Mouse (Mus musculus) embryonic facial prominence, embryonic 14.5 days (tissue): ENCODE measurements around the gene Timm29. TPM values are rescaled to one million over a fixed set of nuclear protein-coding genes. Genes with fewer than 3 reads are reported as not detected.

ENCODE experiments used
- ATAC-seq: fragments of 200-750 bp; cut with Nextera tagmentation; 2 replicates; pipeline ENCODE4 v1.8.0; 2017; ENCODE audit warnings: low read depth, moderate number of reproducible peaks, moderate TSS enrichment
- DNase-seq: peaks from one replicate; pipeline ENCODE4 v3.0.0-alpha.2; 2015; ENCODE audit warnings: low spot score
- H3K27ac ChIP-seq: fragments of 300-500 bp; sonication (generic); replicated peaks from 2 replicates; pipeline ENCODE4 v1.5.1; 2014; ENCODE audit warnings: low read depth, mild to moderate bottlenecking, low read length, moderate library complexity
- H3K27me3 ChIP-seq: fragments of 300-500 bp; sonication (generic); replicated peaks from 2 replicates; pipeline ENCODE4 v1.6.1; 2014; ENCODE audit warnings: low read length; ENCODE audit not compliant: control insufficient read depth, insufficient read depth
- H3K36me3 ChIP-seq: fragments of 300-500 bp; sonication (generic); 2 replicates; pipeline ENCODE4 v1.6.1; 2014; ENCODE audit warnings: low read length, mixed read lengths; ENCODE audit not compliant: control insufficient read depth, insufficient read depth
- H3K4me1 ChIP-seq: fragments of 300-500 bp; sonication (generic); 2 replicates; pipeline ENCODE4 v1.6.1; 2014; ENCODE audit warnings: antibody characterized with exemption, low read length; ENCODE audit not compliant: control insufficient read depth, insufficient read depth
- H3K4me2 ChIP-seq: fragments of 300-500 bp; sonication (generic); 2 replicates; pipeline ENCODE4 v1.6.1; 2014; ENCODE audit warnings: low read depth, mild to moderate bottlenecking, low read length, moderate library complexity, mixed read lengths
- H3K4me3 ChIP-seq: fragments of 300-500 bp; sonication (generic); 2 replicates; pipeline ENCODE4 v1.5.1; 2014; ENCODE audit warnings: low read depth, mild to moderate bottlenecking, low read length
- H3K9ac ChIP-seq: fragments of 300-500 bp; sonication (generic); 2 replicates; pipeline ENCODE4 v1.6.1; 2014; ENCODE audit warnings: low read depth, mild to moderate bottlenecking, low read length, moderate library complexity, mixed read lengths
- H3K9me3 ChIP-seq: fragments of 300-500 bp; sonication (generic); 2 replicates; pipeline ENCODE4 v1.6.1; 2016; ENCODE audit warnings: low read length; ENCODE audit not compliant: control insufficient read depth
- WGBS: fragments of 180-500 bp; shearing (Covaris S2); extraction: QIAGEN DNeasy Blood & Tissue Kit; methylation state at CpG from one replicate; pipeline ENCODE4 v1.1.7; 2014; 5-methylcytosine and 5-hydroxymethylcytosine counted together
- polyA plus RNA-seq: library from polyadenylated mRNA; unstranded; fragments of >200 nt; fragmentation: Nextera tagmentation; extraction: Ambion mirVana; gene quantifications from 2 replicates; pipeline ENCODE4 v1.2.1, GENCODE M21; 2014

Timm29 gene
- polyA plus RNA-seq, 1 experiment from 2014 or later, result 41.5 TPM

GRCm38 (mm10) chr9:21601073-21601472 lies 8.6 kb downstream of the Timm29 start:
- Histone ChIP-seq H3K4me1 (no peaks in the 10 kb centered on the region), H3K4me3 (no peak overlapping the region), H3K27ac (no peak overlapping the region), H3K36me3 (peaks cover 4% of the 10 kb centered on the region; the same call in 1 of the 2 replicates), H3K9me3 (no peaks in the 10 kb centered on the region), H3K27me3 (no peaks in the 10 kb centered on the region), H3K9ac (no peak overlapping the region), H3K4me2 (no peak overlapping the region)
- DNase-seq (no peak), ATAC-seq (no peak)
- 85% methylated on average over 2 of the region's 2 CpGs for WGBS

GRCm38 (mm10) chr9:21601722-21602399 lies 9.3 kb downstream of the Timm29 start:
- no peak overlapping the region for H3K9ac ChIP-seq

GRCm38 (mm10) chr9:21604119-21604518 lies 11.6 kb downstream of the Timm29 start:
- H3K4me1 ChIP-seq, result no peaks in the 10 kb centered on the region
- no peaks in the 10 kb centered on the region for H3K9me3 ChIP-seq
- no peak overlapping the region for H3K27ac ChIP-seq
- no peaks in the 10 kb centered on the region for H3K27me3 ChIP-seq
- no peaks in the 10 kb centered on the region for H3K36me3 ChIP-seq
- 73% methylated on average over 5 of the region's 5 CpGs for WGBS
- ATAC-seq (no peak), DNase-seq (no peak)
- H3K4me3 ChIP-seq, result no peak overlapping the region
- no peak overlapping the region for H3K4me2 ChIP-seq
- H3K9ac ChIP-seq, result no peak overlapping the region

More at GRCm38 (mm10) chr9:21601722-21602399, 9.3 kb downstream of the Timm29 start:
- H3K27ac ChIP-seq, result no peak overlapping the region
- no peaks in the 10 kb centered on the region for H3K27me3 ChIP-seq
- H3K4me1 ChIP-seq, result no peaks in the 10 kb centered on the region
- no peak overlapping the region for H3K4me2 ChIP-seq
- DNase-seq, result peak; percentile 84
- H3K36me3 ChIP-seq, result no peaks in the 10 kb centered on the region; the same call in 1 of the 2 replicates
- no peaks in the 10 kb centered on the region for H3K9me3 ChIP-seq
- H3K4me3 ChIP-seq, result no peak overlapping the region
- peak; percentile 82 for ATAC-seq
- 48% methylated on average over 10 of the region's 10 CpGs for WGBS

- DNase-seq (no peak), ATAC-seq (no peak)
- Histone ChIP-seq H3K9ac (no peak overlapping the region), H3K4me1 (no peaks in the 10 kb centered on the region), H3K9me3 (no peaks in the 10 kb centered on the region), H3K4me3 (no peak overlapping the region), H3K27ac (no peak overlapping the region), H3K36me3 (no peaks in the 10 kb centered on the region), H3K4me2 (no peak overlapping the region), H3K27me3 (no peaks in the 10 kb centered on the region)
- WGBS, result 64% methylated on average over 5 of the region's 5 CpGs
These were observed 13.3 kb downstream of the Timm29 start for GRCm38 (mm10) chr9:21605865-21606264.

GRCm38 (mm10) chr9:21606648-21607047 lies 14.1 kb downstream of the Timm29 start:
- no peaks in the 10 kb centered on the region for H3K4me1 ChIP-seq
- H3K9ac ChIP-seq, result no peak overlapping the region
- no peak for DNase-seq
- no peak overlapping the region for H3K4me2 ChIP-seq
- no peaks in the 10 kb centered on the region for H3K36me3 ChIP-seq
- 75% methylated on average over 1 of the region's 1 CpGs for WGBS
- H3K27me3 ChIP-seq, result no peaks in the 10 kb centered on the region
- no peak overlapping the region for H3K27ac ChIP-seq
- ATAC-seq, result no peak
- H3K4me3 ChIP-seq, result no peak overlapping the region
- no peaks in the 10 kb centered on the region for H3K9me3 ChIP-seq

GRCm38 (mm10) chr9:21609861-21610260 lies 17.3 kb downstream of the Timm29 start:
- no peaks in the 10 kb centered on the region for H3K9me3 ChIP-seq
- H3K36me3 ChIP-seq, result no peaks in the 10 kb centered on the region
- no peak overlapping the region for H3K27ac ChIP-seq
- no peak for ATAC-seq
- no peak for DNase-seq
- no peak overlapping the region for H3K4me3 ChIP-seq
- 0 out of 2 replicates have a peak, but pooled peaks cover under 1% of the 10 kb centered on the region for H3K4me1 ChIP-seq
- no peaks in the 10 kb centered on the region for H3K27me3 ChIP-seq
- no peak overlapping the region for H3K4me2 ChIP-seq
- no peak overlapping the region for H3K9ac ChIP-seq
- 74% methylated on average over 1 of the region's 1 CpGs for WGBS

- DNase-seq, result no peak
- H3K27ac ChIP-seq, result peak overlapping the region; percentile 88
- whole genome bisulfite sequencing, result 76% methylated on average over 15 of the region's 15 CpGs
- H3K36me3 ChIP-seq, result 0 out of 2 replicates have a peak, but pooled peaks cover 11% of the 10 kb centered on the region
- H3K4me1 ChIP-seq, result peaks cover 18% of the 10 kb centered on the region; the same call in 1 of the 2 replicates
- H3K9ac ChIP-seq, result peak overlapping the region; percentile 65
- no peak for ATAC-seq
- H3K4me2 ChIP-seq, result peak overlapping the region; percentile 53
- H3K27me3 ChIP-seq, result no peaks in the 10 kb centered on the region
- no peaks in the 10 kb centered on the region for H3K9me3 ChIP-seq
- H3K4me3 ChIP-seq, result peak overlapping the region; percentile 84
These were observed 22.5 kb downstream of the Timm29 start for GRCm38 (mm10) chr9:21614864-21615616.

- Histone ChIP-seq H3K4me2 (peak within 1 kb of the TSS; percentile 60), H3K27me3 (no peaks in the 10 kb centered on the region), H3K36me3 (0 out of 2 replicates have a peak, but pooled peaks cover 11% of the 10 kb centered on the region), H3K9me3 (no peaks in the 10 kb centered on the region), H3K4me3 (peak within 1 kb of the TSS; percentile 84), H3K9ac (peak within 1 kb of the TSS; percentile 87), H3K27ac (peak within 1 kb of the TSS; percentile 96), H3K4me1 (peaks cover 18% of the 10 kb centered on the region; the same call in 1 of the 2 replicates)
- WGBS, result 0% methylated on average over 33 of the region's 45 CpGs
- peak; percentile 96 for ATAC-seq
- peak; percentile 99 for DNase-seq
These were observed 23.2 kb downstream of the Timm29 start, which contains the start of gene Smarca4 for GRCm38 (mm10) chr9:21615617-21616231. Smarca4 (plus strand) TSS chr9:21616169.
